Mouse (Mus musculus) thymus, postnatal 14 days (tissue): ENCODE measurements around the gene Fut2.
"Not testable (repeated sequence)": the region's sequence is repeated elsewhere in the genome, so short reads cannot be mapped to it uniquely, and the experiment has no call there.

Experiments used
- DNase-seq: peaks from one replicate; pipeline ENCODE4 v3.0.0; 2021

Fut2 gene

DNA sequence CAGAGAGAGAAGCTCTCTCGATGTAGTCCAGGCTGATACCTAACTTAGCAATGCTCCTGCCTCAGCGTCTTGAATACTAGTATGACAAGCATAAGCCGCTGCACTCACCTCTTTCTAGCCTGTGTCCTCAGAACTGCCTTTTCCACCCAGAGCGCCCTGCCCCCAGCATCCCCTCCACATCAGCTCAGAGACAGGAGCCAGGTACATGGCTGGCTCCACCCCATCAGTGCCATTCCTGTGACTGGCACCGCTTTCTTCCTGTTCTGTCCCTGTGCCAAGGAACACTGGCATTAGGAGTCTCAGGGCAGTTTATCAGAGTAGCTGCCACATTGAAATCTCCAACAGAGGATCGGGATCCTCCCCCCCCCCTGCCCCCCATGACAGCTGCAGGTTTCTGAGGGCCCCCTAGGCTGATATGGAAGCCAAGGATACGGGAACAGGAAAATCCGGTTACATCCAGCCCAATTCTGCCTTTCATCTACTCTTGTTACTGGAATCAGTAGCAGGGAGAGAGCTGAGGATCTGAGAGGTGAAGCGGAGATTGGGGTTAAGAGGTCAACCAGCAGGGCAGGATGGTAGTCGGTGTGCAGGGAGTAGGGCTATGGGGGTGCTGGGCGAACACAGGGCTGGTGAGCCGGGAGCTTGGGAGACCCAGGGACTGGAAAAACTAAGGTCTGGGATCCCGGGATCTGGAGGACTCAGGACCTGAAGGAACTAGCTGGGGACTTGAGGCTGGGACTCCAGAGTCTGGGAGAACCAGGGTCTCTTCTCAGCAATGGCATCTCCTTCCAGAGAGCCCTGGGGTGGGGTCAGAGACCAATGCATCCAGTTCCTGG, 673 bp downstream of the Fut2 start:
- DNase-seq, result no peak

DNA sequence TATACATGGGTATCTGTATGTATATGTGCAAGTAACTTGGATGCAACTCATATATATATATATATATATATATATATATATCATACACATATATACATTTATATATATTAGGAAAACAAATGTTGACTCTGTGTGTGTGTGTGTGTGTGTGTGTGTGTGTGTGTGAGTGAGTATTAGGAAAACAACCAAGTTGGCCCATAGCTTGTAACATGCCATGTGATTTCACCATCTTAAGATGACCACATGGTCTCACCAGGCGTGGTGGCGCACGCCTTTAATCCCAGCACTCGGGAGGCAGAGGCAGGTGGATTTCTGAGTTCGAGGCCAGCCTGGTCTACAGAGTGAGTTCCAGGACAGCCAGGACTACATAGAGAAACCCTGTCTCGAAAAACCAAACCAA, 4.5 kb downstream of the Fut2 start:
- not testable (repeated sequence) for DNase-seq

DNA sequence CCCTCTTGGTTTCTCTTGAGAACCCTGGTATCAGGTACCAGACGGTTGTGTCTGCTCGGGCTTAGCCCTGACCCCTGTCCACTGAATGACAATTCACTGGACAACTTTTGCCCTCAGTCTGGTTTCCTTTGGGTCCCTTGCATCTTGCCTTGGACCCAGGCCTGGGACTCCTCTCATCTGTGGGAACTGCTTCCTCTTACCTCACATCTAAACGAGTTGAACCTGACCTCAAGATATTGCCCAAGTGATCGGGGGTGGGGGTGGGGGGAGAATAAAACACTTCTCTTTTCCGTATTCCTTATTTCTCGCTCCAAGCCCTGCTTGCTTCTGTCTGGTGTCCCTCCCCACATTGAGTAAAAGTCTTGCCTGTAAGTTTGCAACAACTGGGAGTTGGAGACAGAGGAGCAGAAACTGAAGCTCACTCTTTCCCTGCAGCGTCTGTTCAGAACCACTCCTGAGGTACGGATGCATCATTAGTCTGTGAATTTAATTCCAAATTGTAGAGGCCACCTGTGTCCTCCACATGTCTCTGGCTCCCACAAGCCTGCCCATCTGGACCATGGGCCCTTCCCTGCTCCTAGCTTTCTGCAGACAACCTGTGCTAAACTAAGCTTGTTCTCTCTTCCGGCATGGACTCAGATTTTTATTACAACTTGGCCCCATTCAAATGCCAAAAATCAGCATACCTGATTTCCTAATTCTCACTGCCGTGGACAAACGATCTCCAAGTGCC, 5.3 kb downstream of the Fut2 start:
- DNase-seq, result no peak

DNA sequence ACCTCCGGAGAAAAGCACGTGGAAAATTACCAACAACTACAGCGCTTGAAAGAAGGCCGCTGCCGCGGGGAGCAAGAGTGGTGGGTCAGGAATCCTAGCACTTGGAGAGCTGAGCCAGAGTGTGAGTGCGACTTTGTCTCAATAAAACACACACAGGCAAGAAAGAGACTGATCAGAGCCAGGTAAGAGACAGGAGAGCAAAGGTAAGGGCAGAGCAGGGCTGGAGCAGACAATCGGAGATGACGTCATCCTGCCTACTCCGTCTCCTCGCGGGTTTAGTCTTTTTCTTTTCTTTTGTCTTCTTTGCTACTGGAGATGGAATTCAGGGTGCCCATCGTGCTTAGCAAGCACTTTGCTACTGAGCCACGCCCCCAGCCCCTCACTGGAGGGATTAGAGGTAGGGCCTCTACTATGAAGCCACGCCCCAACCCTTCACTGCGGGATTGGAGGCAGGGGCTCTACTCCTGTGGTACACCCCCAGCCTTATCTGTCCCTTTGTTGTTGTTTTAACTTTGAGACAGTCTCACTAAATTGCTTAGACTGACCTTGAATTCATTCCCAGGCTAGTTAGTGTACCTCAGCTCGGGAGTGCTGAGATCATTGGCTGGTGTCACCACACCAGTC, 11.7 kb downstream of the Fut2 start:
- DNase-seq, result no peak

DNA sequence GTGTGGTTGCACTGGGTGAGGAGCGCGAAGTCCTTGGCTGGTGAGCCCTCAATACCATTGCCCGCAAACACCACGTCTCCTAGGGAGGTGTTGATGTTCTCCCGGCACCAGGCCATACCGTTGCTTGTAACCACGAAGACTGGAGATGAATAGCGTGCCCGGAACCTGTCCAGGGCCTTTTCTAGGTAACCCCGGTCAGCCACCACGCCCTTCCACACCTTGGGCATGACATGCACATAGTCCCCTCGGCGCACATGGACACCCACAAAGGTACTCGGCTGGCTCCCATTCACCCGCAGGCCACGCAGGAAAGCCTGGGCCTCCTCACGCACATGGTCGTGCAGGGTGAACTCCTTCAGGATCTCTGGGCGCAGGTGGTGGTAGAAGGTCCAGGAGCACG, 15.7 kb downstream of the Fut2 start:
- not testable (repeated sequence) for DNase-seq

DNA sequence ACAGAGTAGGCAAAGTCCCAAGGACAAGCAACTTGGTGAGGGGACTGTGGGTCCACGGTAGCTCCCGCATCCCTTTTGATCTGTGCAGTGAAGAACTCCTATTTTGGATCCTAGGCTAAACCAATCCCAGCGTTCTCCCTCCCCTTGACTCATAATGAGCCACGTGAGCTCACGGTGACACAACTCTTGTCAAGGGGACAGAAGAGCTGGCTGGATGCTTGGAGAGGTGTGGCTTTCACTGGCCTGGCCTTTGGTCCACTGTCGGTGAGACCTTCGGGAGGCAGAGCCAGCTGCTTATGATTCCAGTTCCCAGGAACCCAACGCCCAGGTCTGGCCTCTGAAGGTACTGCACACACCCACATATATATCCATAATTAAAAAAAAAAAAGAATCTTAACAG, 16.8 kb downstream of the Fut2 start:
- DNase-seq, result no peak

DNA sequence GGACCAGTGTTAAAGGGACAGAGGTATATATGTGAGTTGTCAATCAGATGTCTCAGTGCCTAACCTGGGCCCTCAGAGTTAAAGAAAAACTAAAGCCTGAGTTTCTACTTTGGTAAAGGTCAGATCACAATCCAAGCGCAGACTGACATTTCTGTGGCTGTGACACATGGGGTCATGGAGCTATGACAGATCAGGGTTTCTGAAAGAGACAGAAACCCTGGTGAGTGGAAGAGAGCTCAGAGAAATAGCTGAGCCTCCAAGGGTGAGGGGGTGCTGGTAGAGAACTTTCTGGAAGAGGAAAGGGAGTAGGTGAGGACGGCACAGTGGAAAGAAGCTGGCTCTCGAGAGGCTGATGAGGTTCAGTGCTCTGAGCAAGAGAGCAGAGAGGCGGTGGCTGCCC, 19.5 kb downstream of the Fut2 start:
- DNase-seq, result no peak

DNA sequence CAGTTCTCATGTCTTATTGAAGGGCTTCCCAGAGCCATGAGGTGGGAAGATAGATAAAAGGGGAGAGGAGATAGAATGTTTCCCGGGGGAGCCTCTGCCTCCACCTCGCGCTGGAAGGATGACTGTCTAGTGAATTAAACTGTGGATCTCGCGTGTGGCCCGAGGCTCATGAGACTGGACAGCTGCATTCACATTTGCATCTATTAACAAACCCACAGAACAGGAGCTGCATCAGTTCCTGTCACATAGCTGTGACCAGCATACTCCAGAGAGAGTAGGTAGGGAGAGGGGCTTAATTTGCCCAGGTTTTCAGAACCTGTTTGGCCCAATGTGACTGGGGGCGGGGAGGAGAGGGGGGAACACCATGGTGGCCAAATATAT, 20.6 kb downstream of the Fut2 start:
- no peak for DNase-seq

DNA sequence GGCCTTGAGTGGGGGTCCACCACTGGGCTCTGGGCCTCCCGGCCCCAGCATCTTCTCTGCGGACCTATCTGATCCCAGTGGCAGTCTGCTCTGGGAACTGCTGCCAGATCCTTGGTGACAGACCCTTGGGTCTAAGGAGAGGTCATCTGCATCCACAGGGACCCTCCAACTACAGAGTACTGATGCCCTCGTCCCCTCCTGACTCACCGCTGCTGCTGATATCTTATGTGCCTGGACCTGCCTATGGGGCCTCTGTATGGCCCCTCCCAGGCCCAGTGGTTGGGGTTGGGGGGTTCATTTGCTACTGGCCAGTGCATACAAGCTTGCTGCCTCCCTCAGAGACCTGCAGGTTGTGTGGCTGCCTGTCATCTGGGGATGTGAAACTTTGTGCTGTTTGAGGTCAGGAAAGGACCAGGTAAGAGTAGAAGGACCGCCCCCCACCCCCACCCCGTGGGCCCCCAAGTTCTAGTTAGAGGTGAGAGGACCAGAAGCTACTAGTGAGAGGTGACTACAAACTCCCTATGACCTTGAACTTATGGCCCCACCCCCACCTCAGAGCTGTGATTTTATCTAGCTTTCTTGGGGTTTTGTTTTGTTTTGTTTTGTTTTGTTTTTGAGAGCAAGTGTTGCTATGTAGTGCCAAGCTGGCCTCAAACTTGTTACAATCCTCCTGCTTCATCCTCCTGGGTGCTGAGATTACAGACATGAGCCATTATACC, 21.2 kb downstream of the Fut2 start:
- no peak for DNase-seq

DNA sequence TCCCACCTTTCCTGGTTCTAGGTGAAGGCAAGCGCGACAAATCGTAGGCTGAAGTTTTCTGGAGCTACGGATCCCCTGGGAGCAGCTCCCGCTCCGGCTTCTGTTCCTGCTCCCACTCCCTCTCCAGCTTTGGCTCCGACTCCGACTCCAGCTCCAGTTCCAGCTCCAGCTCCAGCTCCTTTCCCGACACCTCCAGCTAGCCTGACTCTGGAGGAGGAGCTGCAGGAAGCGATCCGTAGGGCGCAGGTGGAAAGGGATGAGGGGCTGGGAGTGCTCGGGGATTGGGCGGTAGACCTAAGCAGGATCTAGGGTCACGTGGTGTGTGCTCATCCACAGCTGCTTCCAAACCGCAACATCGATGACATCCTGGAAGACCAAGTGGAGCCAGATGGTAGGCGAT, 22.0 kb downstream of the Fut2 start:
- DNase-seq, result no peak

DNA sequence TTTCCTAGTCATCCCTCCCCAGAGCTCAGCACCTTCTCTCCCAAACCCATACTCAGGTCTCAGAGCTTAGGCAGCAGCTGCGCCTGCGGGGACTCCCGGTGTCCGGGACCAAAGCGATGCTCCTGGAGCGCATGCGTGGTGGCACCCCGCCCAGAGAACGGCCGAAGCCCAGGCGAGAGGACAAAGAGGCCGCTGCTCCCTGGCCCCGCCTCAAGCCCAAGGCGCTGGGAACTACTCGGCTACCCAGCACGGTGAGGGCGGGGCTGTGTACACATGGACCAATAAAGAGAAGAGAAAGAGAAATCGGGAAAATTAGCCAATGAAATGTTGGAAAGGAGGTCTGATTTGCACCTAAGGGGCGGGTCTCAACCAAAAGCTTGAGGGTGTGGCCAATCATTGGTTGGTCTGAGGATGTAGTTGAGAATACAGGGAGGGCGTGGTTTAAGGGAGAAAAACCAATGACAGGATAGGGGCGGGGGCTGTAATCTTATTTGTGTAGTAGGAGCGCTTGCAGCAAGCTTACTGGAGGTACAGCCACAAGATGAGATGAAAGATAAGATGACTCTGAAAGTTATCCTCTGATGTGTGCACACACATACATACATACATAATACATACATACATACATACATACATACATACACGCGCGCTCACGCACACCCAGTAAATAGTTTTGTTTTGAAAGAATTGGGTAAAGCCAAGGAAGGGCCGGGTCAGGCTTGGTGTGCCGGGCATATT, 22.6 kb downstream of the Fut2 start:
- peak; percentile 86 for DNase-seq

DNA sequence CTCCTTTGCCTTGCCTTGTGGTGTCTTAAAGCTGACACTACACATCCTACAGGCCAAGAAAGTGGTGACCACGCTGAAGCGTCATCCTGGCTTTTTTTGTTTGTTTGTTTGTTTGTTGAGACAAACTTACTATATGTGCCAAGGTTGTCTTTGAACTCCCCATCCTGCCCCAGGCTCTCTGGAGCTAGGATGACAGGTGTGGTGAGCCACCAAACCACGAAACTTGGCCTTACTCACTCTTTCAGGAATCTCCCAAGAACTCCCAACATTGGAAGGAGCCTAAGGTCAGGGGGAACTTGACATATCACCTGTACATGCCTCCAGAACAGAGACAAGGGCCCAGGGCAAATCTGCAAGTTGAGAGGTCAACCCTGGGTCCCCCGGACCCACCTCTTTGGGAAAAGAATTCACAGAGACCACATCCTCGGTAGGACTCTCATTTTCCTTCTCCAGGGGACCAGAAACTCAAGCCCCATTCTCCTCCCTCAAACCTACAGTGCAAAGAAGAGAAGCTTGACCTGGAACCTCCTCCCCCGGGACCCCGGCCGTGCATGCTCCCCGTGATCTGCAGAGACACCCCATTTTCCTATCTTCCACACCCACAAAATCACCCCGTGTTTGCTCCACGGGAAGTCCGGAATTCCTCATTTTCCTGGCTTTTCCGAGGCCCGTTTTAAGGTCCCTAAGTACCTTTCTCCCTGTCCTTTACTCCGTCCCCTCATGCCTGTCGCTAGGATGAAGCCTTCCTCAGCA, 23.5 kb downstream of the Fut2 start:
- no peak for DNase-seq

DNA sequence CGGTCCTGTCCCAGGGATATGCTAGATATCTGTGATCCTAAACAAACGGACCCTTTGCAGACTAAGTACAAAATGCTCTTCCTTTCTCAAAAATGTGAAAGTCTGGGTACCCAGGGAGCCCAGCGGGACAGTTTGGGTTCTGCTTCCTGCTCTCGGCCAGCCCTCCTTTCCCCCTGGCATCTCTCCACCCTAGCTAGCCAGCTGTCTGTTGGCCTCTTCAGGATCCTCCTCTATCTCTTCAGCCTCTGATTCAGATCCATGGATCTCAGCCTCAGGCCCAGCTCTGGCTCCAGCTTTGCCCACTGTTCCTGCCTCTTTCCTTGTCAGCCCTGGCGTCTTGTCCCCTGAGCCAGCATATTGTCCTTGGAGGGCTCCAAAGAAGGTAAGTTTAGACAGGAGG, 24.1 kb downstream of the Fut2 start:
- DNase-seq, result no peak

DNA sequence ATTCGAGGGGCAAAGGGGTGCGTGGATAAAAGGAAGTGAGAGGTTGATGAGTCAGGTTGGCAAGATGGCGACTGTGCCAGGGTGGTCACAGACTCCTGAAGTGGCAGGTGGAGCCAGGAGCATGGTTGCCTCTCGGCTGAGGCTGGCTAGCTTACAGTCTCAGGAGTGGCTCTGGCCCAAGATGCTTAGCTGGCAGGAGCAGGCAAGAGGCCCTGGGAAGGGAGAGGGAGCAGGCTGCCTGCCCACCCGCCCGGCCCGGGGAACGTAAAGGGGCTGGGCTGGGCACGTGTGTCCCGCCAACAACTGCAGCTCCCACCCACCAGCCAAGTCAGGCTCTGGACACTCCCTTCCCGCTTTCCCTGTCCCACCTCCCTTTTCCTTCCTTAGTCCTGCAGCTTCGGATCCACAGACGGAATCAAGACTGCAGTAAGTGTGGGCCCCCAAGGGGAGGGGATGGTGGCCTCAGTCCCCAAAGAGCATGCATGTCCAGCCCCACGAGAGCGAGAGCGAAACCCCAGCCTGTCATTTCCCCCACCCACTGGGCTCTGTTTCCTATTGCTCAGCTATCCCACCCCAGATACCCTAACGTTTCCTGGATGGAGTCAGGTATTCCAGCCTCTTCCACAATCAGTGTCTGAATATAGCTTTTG, 24.7 kb downstream of the Fut2 start:
- DNase-seq, result no peak

DNA sequence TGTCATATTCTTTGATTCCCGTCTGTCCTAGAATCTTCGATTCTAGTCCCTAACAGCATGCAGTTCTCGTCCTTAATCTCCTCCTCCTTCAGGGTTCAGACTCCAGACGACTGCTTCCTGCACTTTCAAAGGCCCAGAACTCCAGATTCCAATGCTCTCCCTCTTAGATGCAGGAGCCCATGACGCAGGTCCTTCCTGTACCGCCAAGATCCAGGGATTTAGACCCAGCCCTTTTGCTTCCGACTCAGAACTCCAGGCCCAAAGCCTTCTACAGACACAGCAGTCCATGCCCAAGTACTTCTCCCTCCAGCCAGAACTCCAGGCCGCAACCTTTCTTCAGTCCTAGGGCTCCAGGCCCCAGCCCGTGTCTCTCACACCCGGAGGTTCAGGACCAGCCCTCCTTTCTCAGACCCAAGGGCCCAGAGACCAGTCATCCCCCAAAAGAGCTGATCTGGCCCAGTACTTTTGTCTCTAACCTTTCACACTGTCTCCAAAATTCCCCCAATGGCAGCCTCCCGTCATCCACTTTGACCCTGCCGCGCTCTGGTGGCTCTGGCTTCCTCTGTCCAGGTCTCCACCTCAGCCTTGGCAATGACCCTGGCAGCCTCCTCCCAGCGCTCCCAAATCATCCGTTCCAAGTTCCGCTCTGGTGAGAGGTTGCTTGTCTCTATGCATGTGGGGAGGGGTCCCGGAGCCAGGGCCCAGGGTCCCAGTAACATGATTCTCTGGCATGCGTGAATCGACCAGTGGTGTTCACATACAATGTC, 25.8 kb downstream of the Fut2 start:
- no peak for DNase-seq

DNA sequence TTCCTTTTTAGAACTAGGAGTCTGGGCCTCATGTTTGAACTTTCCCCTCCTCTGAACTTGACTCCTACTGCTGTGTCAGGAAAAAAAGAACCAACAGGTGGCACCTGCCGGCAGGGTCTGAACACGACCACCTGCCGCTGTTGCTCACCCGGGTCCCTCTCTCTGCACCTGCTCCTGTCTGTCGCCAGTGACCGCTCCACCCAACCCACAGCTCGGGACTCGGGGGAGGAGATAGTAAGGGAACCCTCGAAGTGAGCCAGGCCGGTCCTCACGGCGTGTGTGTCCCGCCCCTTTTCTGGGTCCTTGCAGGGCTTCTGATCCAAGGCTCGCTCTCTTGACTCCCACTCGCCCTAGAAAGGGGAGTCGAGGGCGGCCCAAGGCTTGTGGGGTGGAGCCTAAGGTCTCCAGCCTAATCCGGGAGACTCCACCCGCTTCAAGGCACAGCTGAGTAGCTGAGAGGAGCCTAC, 26.6 kb downstream of the Fut2 start, which contains the start of gene Mamstr:
TSS of gene Mamstr (plus strand) at position 417 of the 467 bp plus-strand sequence.
- no peak for DNase-seq

DNA sequence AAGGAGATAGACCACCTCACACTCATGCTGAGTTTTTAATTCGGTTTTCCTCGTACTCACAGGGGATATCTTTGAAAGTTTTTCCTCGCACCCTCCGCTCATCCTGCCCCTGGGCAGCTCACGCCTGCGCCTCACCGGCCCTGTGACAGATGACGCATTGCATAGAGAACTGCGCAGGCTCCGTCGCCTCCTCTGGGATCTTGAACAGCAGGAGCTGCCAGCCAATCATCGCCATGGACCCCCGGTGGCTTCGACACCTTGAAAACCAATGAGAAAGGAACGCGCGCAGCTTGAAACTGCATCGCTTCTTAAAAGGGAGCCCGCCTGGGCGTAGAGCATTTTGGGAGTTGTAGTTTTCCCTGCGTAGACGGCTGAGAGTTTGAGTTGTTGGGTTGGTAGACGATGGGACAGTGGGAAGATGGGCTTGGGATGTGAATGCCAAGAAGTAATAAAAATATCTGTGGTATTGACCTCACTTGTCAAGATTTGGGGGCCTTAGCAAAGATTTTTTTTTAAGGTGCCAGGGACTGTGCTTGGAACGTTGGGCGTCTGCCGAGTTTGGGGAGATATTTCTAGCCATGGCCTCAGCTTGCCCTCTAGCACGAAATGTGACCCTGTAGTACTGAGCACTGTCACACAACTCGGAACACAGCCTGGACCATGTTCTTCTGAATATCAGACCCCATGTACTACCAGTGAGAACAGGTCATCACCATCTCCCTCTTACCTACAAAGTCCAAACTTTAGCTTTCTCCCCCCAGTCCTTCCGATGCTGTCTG, 27.4 kb downstream of the Fut2 start:
- DNase-seq, result no peak

DNA sequence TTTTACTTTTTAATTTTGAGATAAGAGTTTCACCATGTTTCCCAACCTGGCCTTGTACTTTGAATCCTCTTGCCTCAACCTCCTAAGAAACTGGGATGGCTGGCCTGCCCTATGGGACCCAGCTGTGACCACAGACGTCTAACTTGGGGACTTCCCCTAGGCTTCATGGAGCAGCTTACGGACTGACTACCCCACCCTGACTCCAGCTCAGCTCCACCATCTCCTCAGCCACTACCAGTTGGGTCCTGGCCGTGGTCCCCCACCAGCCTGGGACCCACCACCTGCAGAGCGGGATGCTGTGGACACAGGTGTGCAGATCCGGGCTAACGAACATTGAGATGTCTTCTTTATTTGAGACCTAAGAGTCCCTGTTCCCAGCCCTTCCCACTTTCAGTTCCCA, 28.5 kb downstream of the Fut2 start:
- no peak for DNase-seq
